Mouse (Mus musculus) embryonic facial prominence, embryonic 10.5 days (tissue): ENCODE data around the gene Trpc1. TPM values are rescaled to one million over a fixed set of nuclear protein-coding genes. Genes with fewer than 3 reads are reported as not detected.

Experiments used
- DNase-seq: peaks from one replicate; pipeline ENCODE4 v3.0.0-alpha.2; 2017; ENCODE audit warnings: low spot score
- H3K27ac ChIP-seq: fragments of 300-500 bp; sonication (generic); replicated peaks from 2 replicates; pipeline ENCODE4 v1.5.1; 2016; ENCODE audit warnings: mild to moderate bottlenecking
- H3K27me3 ChIP-seq: fragments of 300-500 bp; sonication (generic); replicated peaks from 2 replicates; pipeline ENCODE4 v1.6.1; 2016; ENCODE audit warnings: low read depth, mild to moderate bottlenecking; ENCODE audit not compliant: poor library complexity, severe bottlenecking
- H3K36me3 ChIP-seq: fragments of 300-500 bp; sonication (generic); replicated peaks from 2 replicates; pipeline ENCODE4 v1.6.1; 2016; ENCODE audit warnings: mild to moderate bottlenecking, moderate library complexity
- H3K4me1 ChIP-seq: fragments of 300-500 bp; sonication (generic); 2 replicates; pipeline ENCODE4 v1.6.1; 2016
- H3K4me3 ChIP-seq: fragments of 300-500 bp; sonication (generic); 2 replicates; pipeline ENCODE4 v1.5.1; 2016; ENCODE audit warnings: mild to moderate bottlenecking, moderate library complexity
- H3K9me3 ChIP-seq: fragments of 300-500 bp; sonication (generic); 2 replicates; pipeline ENCODE4 v1.6.1; 2016; ENCODE audit warnings: mild to moderate bottlenecking
- WGBS: fragments of 180-500 bp; shearing (Covaris S2); methylation state at CpG from one replicate; pipeline ENCODE4 v1.1.7; 2016; 5-methylcytosine and 5-hydroxymethylcytosine counted together
- polyA plus RNA-seq: library from polyadenylated mRNA; unstranded; fragments of >200 nt; fragmentation: Nextera tagmentation; extraction: Ambion mirVana; gene quantifications from 2 replicates; pipeline ENCODE4 v1.2.1, GENCODE M21; 2016

Trpc1 gene
- polyA plus RNA-seq, 1 experiment from 2014 or later: 1.9 TPM

DNA sequence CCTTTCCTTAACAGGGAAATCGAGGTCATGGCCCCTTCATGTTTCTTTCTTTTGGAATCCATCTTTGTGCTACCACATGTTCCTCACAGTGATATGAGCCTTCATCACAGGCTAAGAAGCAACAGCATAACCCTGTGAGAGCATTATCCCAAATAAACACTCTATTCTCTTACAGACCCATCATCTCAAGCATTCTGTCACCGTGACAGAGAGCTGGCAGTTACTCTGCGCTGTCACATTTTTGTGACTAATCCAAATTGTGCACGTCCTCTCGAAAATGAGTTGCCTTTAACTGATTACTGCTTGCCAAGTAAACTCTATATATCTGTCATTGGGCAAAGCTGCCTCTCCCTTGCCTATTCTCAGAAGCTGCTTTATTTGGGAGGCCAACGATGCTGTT lies 84.3 kb downstream of the Trpc1 start:
- Histone ChIP-seq H3K27me3 (no peaks in the 10 kb centered on the region), H3K4me3 (no peak overlapping the region), H3K9me3 (no peaks in the 10 kb centered on the region), H3K27ac (no peak overlapping the region), H3K36me3 (peaks cover 5% of the 10 kb centered on the region; the same call in 1 of the 2 replicates), H3K4me1 (peaks cover 4% of the 10 kb centered on the region)
- no peak for DNase-seq
- 88% methylated on average over 6 of the region's 6 CpGs for WGBS

DNA sequence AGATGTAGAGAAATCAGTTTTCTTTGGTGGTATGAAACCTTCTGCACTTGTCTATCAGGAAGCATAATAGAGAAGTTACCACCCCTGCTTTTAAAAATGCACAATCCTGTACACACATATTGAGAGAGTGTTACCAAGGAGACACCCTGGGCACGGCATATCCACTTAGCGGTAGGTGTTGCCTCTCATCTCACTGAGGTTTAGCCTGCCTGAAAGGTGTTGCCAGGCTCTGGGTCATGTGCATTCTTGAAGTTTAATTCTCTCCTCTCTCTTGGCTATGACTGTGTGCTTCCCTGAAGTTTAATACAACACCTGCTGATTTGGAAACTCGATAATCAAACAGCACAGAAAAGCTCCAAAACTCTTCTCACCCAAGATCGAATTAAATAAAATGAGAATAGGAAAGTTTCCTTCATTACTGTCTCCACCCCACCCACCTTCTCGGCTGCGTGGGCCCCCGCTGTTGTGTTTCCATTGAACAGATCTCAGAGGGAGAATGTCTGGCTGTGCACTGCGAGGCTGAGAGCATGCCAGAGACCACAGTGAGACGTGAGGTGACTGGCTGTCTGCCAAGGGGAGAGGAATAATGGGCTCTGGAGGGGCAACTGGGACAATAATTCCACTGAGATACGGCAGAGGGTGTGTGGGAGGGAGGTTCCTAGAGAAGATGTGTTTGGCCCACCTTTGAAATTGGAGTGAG lies 85.7 kb downstream of the Trpc1 start:
- WGBS: 84% methylated on average over 10 of the region's 10 CpGs

DNA sequence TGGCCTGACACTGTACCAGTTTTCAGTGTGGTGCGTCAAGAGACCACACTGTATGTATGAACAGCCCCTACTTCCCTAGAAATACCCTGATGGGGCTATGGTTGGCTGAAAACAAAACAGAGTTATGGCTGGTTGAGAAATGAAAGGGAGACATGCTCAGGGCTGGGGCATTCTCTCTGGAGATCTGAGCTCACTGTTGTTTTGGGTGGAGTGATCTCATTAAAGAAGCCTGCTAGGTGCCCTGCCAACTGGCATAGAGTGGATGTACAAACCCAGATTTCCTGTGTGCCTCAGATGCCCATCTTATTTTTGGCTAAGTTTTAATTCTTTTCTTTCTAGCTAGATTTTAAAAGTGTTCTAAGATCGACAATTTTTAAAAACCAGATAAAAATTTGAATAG lies 92.2 kb downstream of the Trpc1 start:
- Histone ChIP-seq H3K4me3 (no peak overlapping the region), H3K9me3 (no peaks in the 10 kb centered on the region), H3K36me3 (no peaks in the 10 kb centered on the region), H3K27ac (no peak overlapping the region), H3K27me3 (no peaks in the 10 kb centered on the region), H3K4me1 (peaks cover 6% of the 10 kb centered on the region; the same call in 1 of the 2 replicates)
- WGBS: 91% methylated on average over 2 of the region's 2 CpGs
- DNase-seq: no peak

More for the DNA sequence above, 85.7 kb downstream of the Trpc1 start:
- DNase-seq: no peak
- Histone ChIP-seq H3K4me1 (peaks cover 4% of the 10 kb centered on the region), H3K27me3 (no peaks in the 10 kb centered on the region), H3K9me3 (no peaks in the 10 kb centered on the region), H3K4me3 (no peak overlapping the region), H3K27ac (no peak overlapping the region), H3K36me3 (no peaks in the 10 kb centered on the region)

Other genes starting within 250 kb of the Trpc1 start
- 123 and 134 TPM in 2 replicates for gene U2surp, start 238.4 kb downstream of the Trpc1 start, polyA plus RNA-seq
- gene Paqr9, start 190.7 kb downstream of the Trpc1 start, polyA plus RNA-seq: 0.16 and 0.19 TPM in 2 replicates
- gene Pcolce2, start 112.8 kb downstream of the Trpc1 start, polyA plus RNA-seq: 4.5 and 5.5 TPM in 2 replicates
- 7.5 and 8.7 TPM in 2 replicates for gene Pls1, start 94.9 kb upstream of the Trpc1 start, polyA plus RNA-seq
- 21.8 and 22.9 TPM in 2 replicates for gene Atr, start 107.2 kb upstream of the Trpc1 start, polyA plus RNA-seq
- 18.3 and 21.3 TPM in 2 replicates for gene Xrn1, start 204.4 kb upstream of the Trpc1 start, polyA plus RNA-seq